Comparison of ENCODE assay signal across 8 mouse cellular contexts in genomic region chr6:14903271-14903965, GRCm38 (mm10). TPM values are rescaled to one million over a fixed set of nuclear protein-coding genes. Genes with fewer than 3 reads are reported as not detected.
A peak's percentile ranks its signal among the peaks of the same experiment; 100 is the strongest.
DNase-seq lines count a peak whose midpoint lies in the region; ATAC-seq and TF ChIP-seq lines count a peak whose summit lies in the region.
"Had no signal": no experiment of that assay in that cellular context is flagged by ENCODE, and none has a peak within 500 bp of the region (broad histone marks: within the 10 kb centered on the region; RNA-seq: fewer than 3 reads in every experiment).

No protein-coding gene starts in this region.

- peak overlapping the region; percentile 98 for H3K4me2 ChIP-seq in hindbrain, postnatal 0 days (ENCODE audit: low read depth, low read length)
- H3K4me2 ChIP-seq in midbrain, embryonic 14.5 days (ENCODE audit: low read length), result peak overlapping the region; percentile 98

- H3K4me3 ChIP-seq in hindbrain, postnatal 0 days (ENCODE audit: low read length), result no peak overlapping the region
- no peak overlapping the region; the same call in 1 of the 2 replicates for H3K4me3 ChIP-seq in midbrain, embryonic 14.5 days (replicated peaks; ENCODE audit: low read depth, low read length)

- H3K27ac ChIP-seq in hindbrain, postnatal 0 days, result no peak overlapping the region
- H3K27ac ChIP-seq in midbrain, embryonic 14.5 days (replicated peaks; ENCODE audit: low read depth, low read length), result no peak overlapping the region

- H3K4me1 ChIP-seq in hindbrain, postnatal 0 days (ENCODE audit: insufficient read depth, low read length), result peaks cover 7% of the 10 kb centered on the region
- peaks cover 22% of the 10 kb centered on the region for H3K4me1 ChIP-seq in midbrain, embryonic 14.5 days (ENCODE audit: control insufficient read depth, insufficient read depth, low read length)

- no peaks in the 10 kb centered on the region for H3K36me3 ChIP-seq in hindbrain, postnatal 0 days (ENCODE audit: insufficient read depth, low read length)
- no peaks in the 10 kb centered on the region for H3K36me3 ChIP-seq in midbrain, embryonic 14.5 days (ENCODE audit: control insufficient read depth, insufficient read depth, low read length)

- no peaks in the 10 kb centered on the region for H3K27me3 ChIP-seq in hindbrain, postnatal 0 days (ENCODE audit: insufficient read depth, low read length)
- no peaks in the 10 kb centered on the region for H3K27me3 ChIP-seq in midbrain, embryonic 14.5 days (ENCODE audit: control insufficient read depth, insufficient read depth, low read length)

- 43% methylated on average over 5 of the region's 5 CpGs for WGBS in hindbrain, postnatal 0 days
- WGBS in midbrain, embryonic 14.5 days, result 57% methylated on average over 5 of the region's 5 CpGs

- peak; percentile 30 for DNase-seq in brain, embryonic 14.5 days (ENCODE audit: low read depth)
- DNase-seq in embryo, embryonic 9.5 days (ENCODE audit: extremely low spot score), result peak; percentile 33
- DNase-seq in hindbrain, postnatal 0 days (ENCODE audit: low spot score), result no peak
- DNase-seq in midbrain, embryonic 14.5 days, result peak; percentile 6
- DNase-seq in thymus, postnatal 14 days, result no peak
- DNase-seq in layer of hippocampus, postnatal 36 days, result no peak
- no peak for DNase-seq in T-cell, adult 2 months (ENCODE audit: low spot score)

- no peak overlapping the region for H3K9ac ChIP-seq in hindbrain, postnatal 0 days (replicated peaks; ENCODE audit: low read length)
- no peak overlapping the region for H3K9ac ChIP-seq in midbrain, embryonic 14.5 days (replicated peaks; ENCODE audit: low read length)

- ATAC-seq in hindbrain, postnatal 0 days, result no peak
- ATAC-seq in midbrain, embryonic 14.5 days (ENCODE audit: low FRiP score, low TSS enrichment), result no peak

- no peak for TF ChIP-seq POLR2A in brain, embryonic 14.5 days (IDR thresholded peaks at IDR 0.05; ENCODE audit: borderline replicate concordance, extremely low read depth, insufficient read depth, insufficient read length, poor library complexity, severe bottlenecking)

- H3K9me3 ChIP-seq in hindbrain, postnatal 0 days (ENCODE audit: low read length), result no peaks in the 10 kb centered on the region
- H3K9me3 ChIP-seq in midbrain, embryonic 14.5 days (ENCODE audit: control insufficient read depth, low read length), result no peaks in the 10 kb centered on the region

- no peak for TF ChIP-seq CTCF in brain, embryonic 14.5 days (IDR thresholded peaks at IDR 0.05; ENCODE audit: borderline replicate concordance, extremely low read depth, insufficient read depth, insufficient read length)
- TF ChIP-seq CTCF in hindbrain, postnatal 0 days (IDR thresholded peaks at IDR 0.05; ENCODE audit: low read depth), result no peak

RNA-seq across cellular contexts. Expression of gene Foxp2, which starts 2.3 kb away (rescaled TPM):
- 41.9 and 69.6 TPM in 2 replicates for polyA plus RNA-seq in brain, embryonic 14.5 days (2012; rRNA removed)
- 42.0 and 69.7 TPM in 2 replicates for total RNA-seq in hindbrain, postnatal 0 days (2014; rRNA removed)
- polyA plus RNA-seq in hindbrain, postnatal 0 days (2015; fragmentation: Nextera tagmentation; extraction: Ambion mirVana), result 28.2 and 34.6 TPM in 2 replicates
- 102 and 106 TPM in 2 replicates for polyA plus RNA-seq in midbrain, embryonic 14.5 days (2014; fragmentation: Nextera tagmentation; extraction: Ambion mirVana)
- total RNA-seq in layer of hippocampus, postnatal 36 days (2021), result 1 to 10 TPM; 1.2 to 2.1 TPM
- total RNA-seq: megakaryocyte-erythroid progenitor cell, adult 5-6 weeks had no signal

Comparison
In these comparisons a context has a peak if more than half of its experiments do, and no peak if none do; other contexts are left out.
1. DNase-seq: peak in brain, embryonic 14.5 days (single experiment), embryo, embryonic 9.5 days (single experiment) and midbrain, embryonic 14.5 days (single experiment); none in hindbrain, postnatal 0 days (single experiment), thymus, postnatal 14 days (single experiment), layer of hippocampus, postnatal 36 days (0 of 2) and T-cell, adult 2 months (single experiment).